Mouse (Mus musculus): ENCODE data around the gene Dad1. TPM values are rescaled to one million over a fixed set of nuclear protein-coding genes. Genes with fewer than 3 reads are reported as not detected.
A peak's percentile ranks its signal among the peaks of the same experiment; 100 is the strongest.

Dad1 gene
- polyA plus RNA-seq, 1 experiment from 2014 or later, result 372 TPM

GRCm38 (mm10) chr14:54259003-54259721, 5.3 kb upstream of the Dad1 start:
- peaks cover 6% of the 10 kb centered on the region; the same call in 1 of the 2 replicates for H3K4me1 ChIP-seq (ENCODE audit: control insufficient read depth, insufficient read depth, low read length)
- H3K4me2 ChIP-seq (ENCODE audit: low read length), result peak overlapping the region; percentile 64
- H3K9me3 ChIP-seq (replicated peaks; ENCODE audit: control insufficient read depth, low read length), result no peaks in the 10 kb centered on the region
- peak overlapping the region; percentile 38 for H3K4me3 ChIP-seq (ENCODE audit: low read depth, low read length)
- under 1% methylated on average over 35 of the region's 35 CpGs for WGBS
- DNase-seq (ENCODE audit: low spot score), result peak; percentile 88
- H3K27me3 ChIP-seq (replicated peaks; ENCODE audit: control insufficient read depth, insufficient read depth, low read length), result no peaks in the 10 kb centered on the region
- no peak overlapping the region for H3K27ac ChIP-seq (ENCODE audit: low read depth, low read length)
- H3K9ac ChIP-seq (ENCODE audit: low read length), result peak overlapping the region; percentile 62
- 0 out of 2 replicates have a peak, but pooled peaks cover 3% of the 10 kb centered on the region for H3K36me3 ChIP-seq (ENCODE audit: control insufficient read depth, insufficient read depth, low read length)
- ATAC-seq, result peak; percentile 89

- Histone ChIP-seq H3K4me2 (ENCODE audit: low read length) (no peak overlapping the region), H3K4me3 (ENCODE audit: low read depth, low read length) (no peak overlapping the region), H3K4me1 (ENCODE audit: control insufficient read depth, insufficient read depth, low read length) (peaks cover 6% of the 10 kb centered on the region; the same call in 1 of the 2 replicates)
These were observed 4.3 kb upstream of the Dad1 start for GRCm38 (mm10) chr14:54258131-54258670.

DNA sequence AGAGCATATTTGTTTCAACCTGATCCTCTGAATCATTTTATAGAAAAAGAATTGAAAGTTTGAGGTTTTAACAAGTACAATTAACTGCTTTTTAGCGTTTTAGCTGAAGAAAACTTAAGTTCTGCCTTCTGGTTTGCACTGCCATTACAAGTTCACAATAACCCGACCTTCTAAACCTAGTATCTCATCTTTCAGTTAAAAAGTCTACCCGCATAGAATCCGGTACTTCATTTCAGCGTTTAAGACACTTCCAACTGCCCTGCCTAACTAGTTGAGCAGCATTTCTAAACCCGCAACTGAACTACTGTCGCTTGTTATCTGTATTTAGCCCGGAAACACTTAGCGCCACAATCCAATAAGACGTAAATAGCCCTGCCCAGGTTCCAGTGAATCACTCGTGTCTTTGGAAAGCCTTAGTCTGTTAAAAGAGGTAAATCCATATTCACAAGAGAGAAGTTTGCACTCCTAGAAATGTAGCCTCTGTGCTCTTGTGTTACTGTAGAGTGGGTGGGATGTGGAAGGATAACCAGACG, 832 bp upstream of the Dad1 start:
- Histone ChIP-seq H3K27me3 (replicated peaks; ENCODE audit: control insufficient read depth, insufficient read depth, low read length) (no peaks in the 10 kb centered on the region), H3K4me3 (ENCODE audit: low read depth, low read length) (peak overlapping the region; percentile 66), H3K27ac (ENCODE audit: low read depth, low read length) (no peak overlapping the region), H3K9me3 (replicated peaks; ENCODE audit: control insufficient read depth, low read length) (no peaks in the 10 kb centered on the region), H3K36me3 (ENCODE audit: control insufficient read depth, insufficient read depth, low read length) (no peaks in the 10 kb centered on the region), H3K4me2 (ENCODE audit: low read length) (peak overlapping the region; percentile 62), H3K9ac (ENCODE audit: low read length) (no peak overlapping the region), H3K4me1 (ENCODE audit: control insufficient read depth, insufficient read depth, low read length) (peaks cover 12% of the 10 kb centered on the region)
- ATAC-seq (no peak), DNase-seq (ENCODE audit: low spot score) (no peak)
- 68% methylated on average over 12 of the region's 12 CpGs for WGBS

More at GRCm38 (mm10) chr14:54258131-54258670, 4.3 kb upstream of the Dad1 start:
- H3K27me3 ChIP-seq (replicated peaks; ENCODE audit: control insufficient read depth, insufficient read depth, low read length), result no peaks in the 10 kb centered on the region
- ATAC-seq (no peak), DNase-seq (ENCODE audit: low spot score) (no peak)
- no peak overlapping the region for H3K9ac ChIP-seq (ENCODE audit: low read length)
- H3K9me3 ChIP-seq (replicated peaks; ENCODE audit: control insufficient read depth, low read length), result no peaks in the 10 kb centered on the region
- 65% methylated on average over 7 of the region's 7 CpGs for WGBS
- H3K27ac ChIP-seq (ENCODE audit: low read depth, low read length), result no peak overlapping the region
- no peaks in the 10 kb centered on the region for H3K36me3 ChIP-seq (ENCODE audit: control insufficient read depth, insufficient read depth, low read length)

- WGBS, result 80% methylated on average over 4 of the region's 4 CpGs
- DNase-seq (ENCODE audit: low spot score) (no peak), ATAC-seq (no peak)
- H3K4me3 ChIP-seq (ENCODE audit: low read depth, low read length), result no peak overlapping the region
- peaks cover 10% of the 10 kb centered on the region; the same call in 1 of the 2 replicates for H3K36me3 ChIP-seq (ENCODE audit: control insufficient read depth, insufficient read depth, low read length)
- peaks cover 9% of the 10 kb centered on the region for H3K4me1 ChIP-seq (ENCODE audit: control insufficient read depth, insufficient read depth, low read length)
- no peaks in the 10 kb centered on the region for H3K9me3 ChIP-seq (replicated peaks; ENCODE audit: control insufficient read depth, low read length)
- H3K27ac ChIP-seq (ENCODE audit: low read depth, low read length), result no peak overlapping the region
- no peak overlapping the region for H3K9ac ChIP-seq (ENCODE audit: low read length)
- no peaks in the 10 kb centered on the region for H3K27me3 ChIP-seq (replicated peaks; ENCODE audit: control insufficient read depth, insufficient read depth, low read length)
- no peak overlapping the region for H3K4me2 ChIP-seq (ENCODE audit: low read length)
These were observed 3.8 kb downstream of the Dad1 start for GRCm38 (mm10) chr14:54250122-54250521.

GRCm38 (mm10) chr14:54249326-54249725, 4.6 kb downstream of the Dad1 start:
- H3K36me3 ChIP-seq (ENCODE audit: control insufficient read depth, insufficient read depth, low read length), result peaks cover 10% of the 10 kb centered on the region; the same call in 1 of the 2 replicates
- H3K4me2 ChIP-seq (ENCODE audit: low read length), result no peak overlapping the region
- no peaks in the 10 kb centered on the region for H3K9me3 ChIP-seq (replicated peaks; ENCODE audit: control insufficient read depth, low read length)
- H3K27ac ChIP-seq (ENCODE audit: low read depth, low read length), result no peak overlapping the region
- H3K9ac ChIP-seq (ENCODE audit: low read length), result no peak overlapping the region
- DNase-seq (ENCODE audit: low spot score) (no peak), ATAC-seq (no peak)
- peaks cover 9% of the 10 kb centered on the region for H3K4me1 ChIP-seq (ENCODE audit: control insufficient read depth, insufficient read depth, low read length)
- 85% methylated on average over 9 of the region's 9 CpGs for WGBS
- no peak overlapping the region for H3K4me3 ChIP-seq (ENCODE audit: low read depth, low read length)
- H3K27me3 ChIP-seq (replicated peaks; ENCODE audit: control insufficient read depth, insufficient read depth, low read length), result no peaks in the 10 kb centered on the region

DNA sequence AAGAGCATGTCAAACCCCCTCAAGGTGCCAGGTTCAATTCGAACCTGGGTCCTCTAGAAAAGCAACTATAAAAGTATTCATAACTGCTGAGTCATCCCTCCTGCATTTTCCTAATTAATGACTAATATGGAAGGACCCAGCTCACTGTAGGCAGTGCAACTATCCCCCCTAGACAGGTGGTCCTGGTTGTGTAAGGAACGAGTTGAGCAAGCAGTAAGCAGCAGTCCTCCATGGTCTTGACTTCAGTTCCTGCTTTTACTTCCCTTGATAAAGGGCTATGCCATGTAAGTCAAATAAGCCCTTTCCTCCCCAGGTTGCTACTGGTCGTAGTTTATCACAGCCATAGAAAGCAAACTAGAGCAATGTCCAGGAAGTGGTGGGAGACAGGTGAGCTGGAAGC, 7.7 kb downstream of the Dad1 start:
- 93% methylated on average over 3 of the region's 3 CpGs for WGBS
- H3K9ac ChIP-seq (ENCODE audit: low read length), result no peak overlapping the region
- no peak overlapping the region for H3K4me3 ChIP-seq (ENCODE audit: low read depth, low read length)
- no peaks in the 10 kb centered on the region for H3K27me3 ChIP-seq (replicated peaks; ENCODE audit: control insufficient read depth, insufficient read depth, low read length)
- ATAC-seq (no peak), DNase-seq (ENCODE audit: low spot score) (no peak)
- no peak overlapping the region for H3K27ac ChIP-seq (ENCODE audit: low read depth, low read length)
- no peaks in the 10 kb centered on the region for H3K4me1 ChIP-seq (ENCODE audit: control insufficient read depth, insufficient read depth, low read length)
- no peaks in the 10 kb centered on the region for H3K9me3 ChIP-seq (replicated peaks; ENCODE audit: control insufficient read depth, low read length)
- H3K4me2 ChIP-seq (ENCODE audit: low read length), result no peak overlapping the region
- peaks cover 25% of the 10 kb centered on the region for H3K36me3 ChIP-seq (ENCODE audit: control insufficient read depth, insufficient read depth, low read length)

- Histone ChIP-seq H3K4me2 (ENCODE audit: low read length) (no peak overlapping the region), H3K9ac (ENCODE audit: low read length) (no peak overlapping the region), H3K9me3 (replicated peaks; ENCODE audit: control insufficient read depth, low read length) (no peaks in the 10 kb centered on the region), H3K27me3 (replicated peaks; ENCODE audit: control insufficient read depth, insufficient read depth, low read length) (no peaks in the 10 kb centered on the region), H3K36me3 (ENCODE audit: control insufficient read depth, insufficient read depth, low read length) (peaks cover 33% of the 10 kb centered on the region), H3K4me3 (ENCODE audit: low read depth, low read length) (no peak overlapping the region), H3K4me1 (ENCODE audit: control insufficient read depth, insufficient read depth, low read length) (no peaks in the 10 kb centered on the region), H3K27ac (ENCODE audit: low read depth, low read length) (no peak overlapping the region)
- ATAC-seq (no peak), DNase-seq (ENCODE audit: low spot score) (peak; percentile 29)
- WGBS, result 25% methylated on average over 3 of the region's 3 CpGs
These were observed 9.7 kb downstream of the Dad1 start for GRCm38 (mm10) chr14:54244183-54244582.

- 82% methylated on average over 5 of the region's 5 CpGs for WGBS
- no peaks in the 10 kb centered on the region for H3K9me3 ChIP-seq (replicated peaks; ENCODE audit: control insufficient read depth, low read length)
- H3K27me3 ChIP-seq (replicated peaks; ENCODE audit: control insufficient read depth, insufficient read depth, low read length), result no peaks in the 10 kb centered on the region
- H3K4me3 ChIP-seq (ENCODE audit: low read depth, low read length), result no peak overlapping the region
- peaks cover 34% of the 10 kb centered on the region for H3K36me3 ChIP-seq (ENCODE audit: control insufficient read depth, insufficient read depth, low read length)
- no peak overlapping the region for H3K27ac ChIP-seq (ENCODE audit: low read depth, low read length)
- H3K9ac ChIP-seq (ENCODE audit: low read length), result no peak overlapping the region
- H3K4me1 ChIP-seq (ENCODE audit: control insufficient read depth, insufficient read depth, low read length), result no peaks in the 10 kb centered on the region
- no peak for ATAC-seq
- no peak for DNase-seq (ENCODE audit: low spot score)
- H3K4me2 ChIP-seq (ENCODE audit: low read length), result no peak overlapping the region
These were observed 13.4 kb downstream of the Dad1 start for GRCm38 (mm10) chr14:54240542-54240941.
